Mouse (Mus musculus) neural tube, embryonic 13.5 days (tissue): Measurements from ENCODE around the gene Bicra. TPM values are rescaled to one million over a fixed set of nuclear protein-coding genes. Genes with fewer than 3 reads are reported as not detected.

Experiments
- ATAC-seq: fragments of 200-750 bp; cut with Nextera tagmentation; 2 replicates; pipeline ENCODE4 v1.8.0; 2017; ENCODE audit warnings: low read depth, mild to moderate bottlenecking, moderate TSS enrichment, moderate library complexity
- H3K27ac ChIP-seq: fragments of 300-500 bp; sonication (generic); replicated peaks from 2 replicates; pipeline ENCODE4 v1.5.1; 2015; ENCODE audit warnings: moderate library complexity, mild to moderate bottlenecking, inconsistent platforms
- H3K27me3 ChIP-seq: fragments of 300-500 bp; sonication (generic); 2 replicates; pipeline ENCODE4 v1.6.1; 2015; ENCODE audit warnings: mild to moderate bottlenecking, inconsistent platforms
- H3K36me3 ChIP-seq: fragments of 300-500 bp; sonication (generic); 2 replicates; pipeline ENCODE4 v1.6.1; 2015; ENCODE audit warnings: mild to moderate bottlenecking, inconsistent platforms
- H3K4me1 ChIP-seq: fragments of 300-500 bp; sonication (generic); replicated peaks from 2 replicates; pipeline ENCODE4 v1.6.1; 2015; ENCODE audit warnings: inconsistent platforms
- H3K4me2 ChIP-seq: fragments of 300-500 bp; sonication (generic); 2 replicates; pipeline ENCODE4 v1.6.1; 2015; ENCODE audit warnings: inconsistent platforms, mild to moderate bottlenecking, moderate library complexity
- H3K4me3 ChIP-seq: fragments of 300-500 bp; sonication (generic); 2 replicates; pipeline ENCODE4 v1.5.1; 2015; ENCODE audit warnings: mild to moderate bottlenecking, inconsistent platforms
- H3K9ac ChIP-seq: fragments of 300-500 bp; sonication (generic); 2 replicates; pipeline ENCODE4 v1.6.1; 2015; ENCODE audit warnings: moderate library complexity, mild to moderate bottlenecking, inconsistent platforms
- H3K9me3 ChIP-seq: fragments of 300-500 bp; sonication (generic); 2 replicates; pipeline ENCODE4 v1.6.1; 2016; ENCODE audit warnings: inconsistent platforms
- WGBS: fragments of 180-500 bp; shearing (Covaris S2); methylation state at CpG from one replicate; pipeline ENCODE4 v1.1.7; 2015; 5-methylcytosine and 5-hydroxymethylcytosine counted together
- polyA plus RNA-seq: library from polyadenylated mRNA; unstranded; fragments of >200 nt; fragmentation: Nextera tagmentation; extraction: Ambion mirVana; gene quantifications from 2 replicates; pipeline ENCODE4 v1.2.1, GENCODE M21; 2015

Bicra gene
- polyA plus RNA-seq, 1 experiment from 2014 or later: 8.4 TPM

GRCm38 (mm10) chr7:15961239-15961638 is 86.5 kb downstream of the Bicra start:
- no peaks in the 10 kb centered on the region for H3K27me3 ChIP-seq
- H3K27ac ChIP-seq: no peak overlapping the region
- H3K36me3 ChIP-seq: peaks cover 5% of the 10 kb centered on the region; the same call in 1 of the 2 replicates
- WGBS: 64% methylated on average over 4 of the region's 4 CpGs
- ATAC-seq: no peak
- no peaks in the 10 kb centered on the region for H3K9me3 ChIP-seq
- H3K9ac ChIP-seq: no peak overlapping the region
- no peak overlapping the region for H3K4me3 ChIP-seq
- peaks cover 28% of the 10 kb centered on the region for H3K4me1 ChIP-seq
- no peak overlapping the region for H3K4me2 ChIP-seq

GRCm38 (mm10) chr7:15960691-15961090 is 87.0 kb downstream of the Bicra start:
- no peak overlapping the region for H3K4me3 ChIP-seq
- no peak overlapping the region for H3K9ac ChIP-seq
- H3K4me2 ChIP-seq: no peak overlapping the region
- H3K27me3 ChIP-seq: no peaks in the 10 kb centered on the region
- H3K9me3 ChIP-seq: no peaks in the 10 kb centered on the region
- no peak for ATAC-seq
- H3K36me3 ChIP-seq: peaks cover 5% of the 10 kb centered on the region; the same call in 1 of the 2 replicates
- peaks cover 28% of the 10 kb centered on the region for H3K4me1 ChIP-seq
- WGBS: 21% methylated on average over 4 of the region's 4 CpGs
- H3K27ac ChIP-seq: no peak overlapping the region

GRCm38 (mm10) chr7:15956143-15956542 is 91.6 kb downstream of the Bicra start:
- no peak for ATAC-seq
- H3K4me3 ChIP-seq: no peak overlapping the region
- 78% methylated on average over 5 of the region's 5 CpGs for WGBS
- H3K9me3 ChIP-seq: peaks cover 5% of the 10 kb centered on the region; the same call in 1 of the 2 replicates
- H3K36me3 ChIP-seq: peaks cover 5% of the 10 kb centered on the region; the same call in 1 of the 2 replicates
- H3K9ac ChIP-seq: no peak overlapping the region
- peaks cover 12% of the 10 kb centered on the region; the same call in 1 of the 2 replicates for H3K4me1 ChIP-seq
- H3K27me3 ChIP-seq: no peaks in the 10 kb centered on the region
- no peak overlapping the region for H3K27ac ChIP-seq
- no peak overlapping the region for H3K4me2 ChIP-seq

- 0 out of 2 replicates have a peak overlapping the region, but pooled peaks have one; percentile 35 for H3K9ac ChIP-seq
- H3K27ac ChIP-seq: no peak overlapping the region
- peaks cover 5% of the 10 kb centered on the region; the same call in 1 of the 2 replicates for H3K36me3 ChIP-seq
- peaks cover 5% of the 10 kb centered on the region; the same call in 1 of the 2 replicates for H3K9me3 ChIP-seq
- 22% methylated on average over 7 of the region's 7 CpGs for WGBS
- H3K4me1 ChIP-seq: peaks cover 6% of the 10 kb centered on the region; the same call in 1 of the 2 replicates
- H3K4me3 ChIP-seq: peak overlapping the region; percentile 11; the same call in 1 of the 2 replicates
- ATAC-seq: no peak
- H3K27me3 ChIP-seq: no peaks in the 10 kb centered on the region
- H3K4me2 ChIP-seq: peak overlapping the region; percentile 37
These were observed 92.2 kb downstream of the Bicra start for GRCm38 (mm10) chr7:15955509-15955908.

GRCm38 (mm10) chr7:15954978-15955443 is 92.7 kb downstream of the Bicra start:
- H3K4me1 ChIP-seq: peaks cover 5% of the 10 kb centered on the region; the same call in 1 of the 2 replicates
- no peaks in the 10 kb centered on the region for H3K27me3 ChIP-seq
- WGBS: 5% methylated on average over 21 of the region's 21 CpGs
- H3K9me3 ChIP-seq: peaks cover 5% of the 10 kb centered on the region; the same call in 1 of the 2 replicates
- H3K36me3 ChIP-seq: peaks cover 5% of the 10 kb centered on the region; the same call in 1 of the 2 replicates
- peak; percentile 68 for ATAC-seq
- no peak overlapping the region for H3K27ac ChIP-seq
- 0 out of 2 replicates have a peak overlapping the region, but pooled peaks have one; percentile 35 for H3K9ac ChIP-seq
- peak overlapping the region; percentile 11 for H3K4me3 ChIP-seq
- H3K4me2 ChIP-seq: peak overlapping the region; percentile 37

GRCm38 (mm10) chr7:15954436-15954835 is 93.3 kb downstream of the Bicra start:
- H3K4me1 ChIP-seq: peaks cover 5% of the 10 kb centered on the region; the same call in 1 of the 2 replicates
- H3K9ac ChIP-seq: no peak overlapping the region
- WGBS: 90% methylated on average over 7 of the region's 7 CpGs
- no peak for ATAC-seq
- no peak overlapping the region for H3K4me3 ChIP-seq
- peaks cover 5% of the 10 kb centered on the region; the same call in 1 of the 2 replicates for H3K9me3 ChIP-seq
- no peak overlapping the region for H3K4me2 ChIP-seq
- no peaks in the 10 kb centered on the region for H3K27me3 ChIP-seq
- H3K27ac ChIP-seq: no peak overlapping the region
- H3K36me3 ChIP-seq: peaks cover 5% of the 10 kb centered on the region; the same call in 1 of the 2 replicates

- 91% methylated on average over 13 of the region's 13 CpGs for WGBS
These were observed 94.2 kb downstream of the Bicra start for GRCm38 (mm10) chr7:15953307-15954074.

GRCm38 (mm10) chr7:15952416-15952815 is 95.3 kb downstream of the Bicra start:
- H3K4me1 ChIP-seq: peaks cover 13% of the 10 kb centered on the region
- H3K9me3 ChIP-seq: peaks cover 5% of the 10 kb centered on the region; the same call in 1 of the 2 replicates
- no peak overlapping the region for H3K4me3 ChIP-seq
- no peak overlapping the region for H3K4me2 ChIP-seq
- H3K27me3 ChIP-seq: no peaks in the 10 kb centered on the region
- peaks cover 2% of the 10 kb centered on the region; the same call in 1 of the 2 replicates for H3K36me3 ChIP-seq
- WGBS: 64% methylated on average over 3 of the region's 3 CpGs
- no peak overlapping the region for H3K27ac ChIP-seq
- no peak for ATAC-seq
- no peak overlapping the region for H3K9ac ChIP-seq

More at GRCm38 (mm10) chr7:15953307-15954074, 94.2 kb downstream of the Bicra start:
- Histone ChIP-seq H3K4me3 (no peak overlapping the region), H3K9me3 (peaks cover 5% of the 10 kb centered on the region; the same call in 1 of the 2 replicates), H3K36me3 (peaks cover 5% of the 10 kb centered on the region; the same call in 1 of the 2 replicates), H3K27me3 (no peaks in the 10 kb centered on the region), H3K27ac (no peak overlapping the region), H3K4me2 (no peak overlapping the region), H3K9ac (no peak overlapping the region), H3K4me1 (peaks cover 8% of the 10 kb centered on the region)
- ATAC-seq: no peak

- Histone ChIP-seq H3K4me2 (no peak overlapping the region), H3K9me3 (peaks cover 5% of the 10 kb centered on the region; the same call in 1 of the 2 replicates), H3K27ac (no peak overlapping the region), H3K4me3 (no peak overlapping the region), H3K27me3 (no peaks in the 10 kb centered on the region), H3K36me3 (no peaks in the 10 kb centered on the region), H3K4me1 (peaks cover 12% of the 10 kb centered on the region), H3K9ac (no peak overlapping the region)
- ATAC-seq: no peak
- WGBS: 87% methylated on average over 15 of the region's 15 CpGs
These were observed 97.7 kb downstream of the Bicra start for GRCm38 (mm10) chr7:15950008-15950407.

- Histone ChIP-seq H3K27ac (no peak overlapping the region), H3K27me3 (no peaks in the 10 kb centered on the region), H3K9ac (0 out of 2 replicates have a peak overlapping the region, but pooled peaks have one; percentile 43), H3K36me3 (no peaks in the 10 kb centered on the region), H3K4me2 (no peak overlapping the region), H3K4me3 (no peak overlapping the region), H3K9me3 (peaks cover 5% of the 10 kb centered on the region; the same call in 1 of the 2 replicates), H3K4me1 (peaks cover 18% of the 10 kb centered on the region)
- ATAC-seq: no peak
- WGBS: 85% methylated on average over 7 of the region's 7 CpGs
These were observed 98.4 kb downstream of the Bicra start for GRCm38 (mm10) chr7:15949216-15949790.

GRCm38 (mm10) chr7:15948381-15948941 is 99.3 kb downstream of the Bicra start:
- H3K27me3 ChIP-seq: no peaks in the 10 kb centered on the region
- WGBS: 6% methylated on average over 23 of the region's 23 CpGs
- H3K9ac ChIP-seq: peak overlapping the region; percentile 43
- H3K4me1 ChIP-seq: peaks cover 22% of the 10 kb centered on the region
- no peak overlapping the region for H3K27ac ChIP-seq
- H3K36me3 ChIP-seq: peaks cover 8% of the 10 kb centered on the region
- no peak for ATAC-seq
- peak overlapping the region; percentile 48 for H3K4me2 ChIP-seq
- H3K4me3 ChIP-seq: peak overlapping the region; percentile 14
- peaks cover 2% of the 10 kb centered on the region; the same call in 1 of the 2 replicates for H3K9me3 ChIP-seq
